Mouse (Mus musculus): Measurements from ENCODE around the gene P2rx7. TPM values are rescaled to one million over a fixed set of nuclear protein-coding genes. Genes with fewer than 3 reads are reported as not detected.
"Not testable (repeated sequence)": the region's sequence is repeated elsewhere in the genome, so short reads cannot be mapped to it uniquely, and the experiment has no call there.

P2rx7 gene
- polyA plus RNA-seq, 1 experiment from 2014 or later, result 1.8 TPM

- Histone ChIP-seq H3K9me3 (no peaks in the 10 kb centered on the region), H3K4me3 (no peak overlapping the region), H3K27ac (no peak overlapping the region), H3K9ac (no peak overlapping the region), H3K36me3 (no peaks in the 10 kb centered on the region), H3K4me2 (no peak overlapping the region), H3K4me1 (no peaks in the 10 kb centered on the region), H3K27me3 (no peaks in the 10 kb centered on the region)
- ATAC-seq (ENCODE audit: insufficient number of reproducible peaks, insufficient read depth, low FRiP score, low TSS enrichment, low read depth), result no peak
- WGBS, result 84% methylated on average over 15 of the region's 15 CpGs
These were observed 25.5 kb downstream of the P2rx7 start for GRCm38 (mm10) chr5:122668981-122669897.

GRCm38 (mm10) chr5:122671641-122672040, 27.9 kb downstream of the P2rx7 start:
- H3K27me3 ChIP-seq; H3K4me2 ChIP-seq; H3K9ac ChIP-seq; H3K36me3 ChIP-seq; H3K4me1 ChIP-seq; H3K4me3 ChIP-seq; H3K9me3 ChIP-seq; ATAC-seq (ENCODE audit: insufficient number of reproducible peaks, insufficient read depth, low FRiP score, low TSS enrichment, low read depth); H3K27ac ChIP-seq: not testable (repeated sequence)
- WGBS, result 81% methylated on average over 7 of the region's 7 CpGs

- Histone ChIP-seq H3K4me1 (no peaks in the 10 kb centered on the region), H3K4me2 (no peak overlapping the region), H3K4me3 (no peak overlapping the region), H3K27me3 (no peaks in the 10 kb centered on the region), H3K9ac (no peak overlapping the region), H3K9me3 (no peaks in the 10 kb centered on the region), H3K36me3 (no peaks in the 10 kb centered on the region), H3K27ac (no peak overlapping the region)
- no peak for ATAC-seq (ENCODE audit: insufficient number of reproducible peaks, insufficient read depth, low FRiP score, low TSS enrichment, low read depth)
- WGBS, result 80% methylated on average over 5 of the region's 5 CpGs
These were observed 28.6 kb downstream of the P2rx7 start for GRCm38 (mm10) chr5:122672298-122672697.

GRCm38 (mm10) chr5:122676002-122676401, 32.3 kb downstream of the P2rx7 start:
- H3K27ac ChIP-seq, result no peak overlapping the region
- H3K9me3 ChIP-seq, result no peaks in the 10 kb centered on the region; the same call in 1 of the 2 replicates
- no peak for ATAC-seq (ENCODE audit: insufficient number of reproducible peaks, insufficient read depth, low FRiP score, low TSS enrichment, low read depth)
- no peaks in the 10 kb centered on the region for H3K27me3 ChIP-seq
- 77% methylated on average over 8 of the region's 8 CpGs for WGBS
- no peak overlapping the region for H3K9ac ChIP-seq
- H3K4me2 ChIP-seq, result no peak overlapping the region
- H3K36me3 ChIP-seq, result no peaks in the 10 kb centered on the region
- H3K4me1 ChIP-seq, result no peaks in the 10 kb centered on the region
- no peak overlapping the region for H3K4me3 ChIP-seq

GRCm38 (mm10) chr5:122677983-122678382, 34.3 kb downstream of the P2rx7 start:
- Histone ChIP-seq H3K27me3 (no peaks in the 10 kb centered on the region), H3K9me3 (no peaks in the 10 kb centered on the region; the same call in 1 of the 2 replicates), H3K9ac (no peak overlapping the region), H3K4me2 (no peak overlapping the region), H3K36me3 (no peaks in the 10 kb centered on the region), H3K4me1 (no peaks in the 10 kb centered on the region), H3K4me3 (no peak overlapping the region), H3K27ac (no peak overlapping the region)
- ATAC-seq (ENCODE audit: insufficient number of reproducible peaks, insufficient read depth, low FRiP score, low TSS enrichment, low read depth), result no peak
- 88% methylated on average over 9 of the region's 9 CpGs for WGBS

- no peaks in the 10 kb centered on the region for H3K27me3 ChIP-seq
- WGBS, result 87% methylated on average over 8 of the region's 8 CpGs
- H3K4me2 ChIP-seq, result no peak overlapping the region
- no peak overlapping the region for H3K27ac ChIP-seq
- H3K4me1 ChIP-seq, result no peaks in the 10 kb centered on the region
- no peak overlapping the region for H3K9ac ChIP-seq
- H3K36me3 ChIP-seq, result no peaks in the 10 kb centered on the region
- H3K9me3 ChIP-seq, result no peaks in the 10 kb centered on the region; the same call in 1 of the 2 replicates
- H3K4me3 ChIP-seq, result no peak overlapping the region
- no peak for ATAC-seq (ENCODE audit: insufficient number of reproducible peaks, insufficient read depth, low FRiP score, low TSS enrichment, low read depth)
These were observed 36.2 kb downstream of the P2rx7 start for GRCm38 (mm10) chr5:122679881-122680280.

- H3K9ac ChIP-seq, result no peak overlapping the region
- no peaks in the 10 kb centered on the region; the same call in 1 of the 2 replicates for H3K9me3 ChIP-seq
- no peaks in the 10 kb centered on the region for H3K4me1 ChIP-seq
- no peak overlapping the region for H3K4me3 ChIP-seq
- no peak overlapping the region for H3K4me2 ChIP-seq
- no peak for ATAC-seq (ENCODE audit: insufficient number of reproducible peaks, insufficient read depth, low FRiP score, low TSS enrichment, low read depth)
- no peaks in the 10 kb centered on the region for H3K36me3 ChIP-seq
- 83% methylated on average over 12 of the region's 12 CpGs for WGBS
- no peak overlapping the region for H3K27ac ChIP-seq
- H3K27me3 ChIP-seq, result no peaks in the 10 kb centered on the region
These were observed 37.6 kb downstream of the P2rx7 start for GRCm38 (mm10) chr5:122681276-122681675.

GRCm38 (mm10) chr5:122683926-122684325, 40.2 kb downstream of the P2rx7 start:
- Histone ChIP-seq H3K9me3 (no peaks in the 10 kb centered on the region; the same call in 1 of the 2 replicates), H3K4me2 (no peak overlapping the region), H3K4me3 (no peak overlapping the region), H3K4me1 (no peaks in the 10 kb centered on the region), H3K36me3 (no peaks in the 10 kb centered on the region), H3K27ac (no peak overlapping the region; the same call in 1 of the 2 replicates), H3K27me3 (no peaks in the 10 kb centered on the region), H3K9ac (no peak overlapping the region)
- WGBS, result 74% methylated on average over 10 of the region's 10 CpGs
- ATAC-seq (ENCODE audit: insufficient number of reproducible peaks, insufficient read depth, low FRiP score, low TSS enrichment, low read depth), result no peak

- H3K27me3 ChIP-seq, result no peaks in the 10 kb centered on the region
- H3K9me3 ChIP-seq, result no peaks in the 10 kb centered on the region
- H3K4me1 ChIP-seq, result no peaks in the 10 kb centered on the region
- no peak overlapping the region for H3K4me2 ChIP-seq
- WGBS, result 60% methylated on average over 4 of the region's 4 CpGs
- H3K27ac ChIP-seq, result no peak overlapping the region
- no peaks in the 10 kb centered on the region for H3K36me3 ChIP-seq
- ATAC-seq (ENCODE audit: insufficient number of reproducible peaks, insufficient read depth, low FRiP score, low TSS enrichment, low read depth), result no peak
- H3K9ac ChIP-seq, result no peak overlapping the region
- no peak overlapping the region for H3K4me3 ChIP-seq
These were observed 43.7 kb downstream of the P2rx7 start for GRCm38 (mm10) chr5:122687391-122687790.

- H3K9ac ChIP-seq, result no peak overlapping the region
- H3K4me2 ChIP-seq, result no peak overlapping the region
- no peak overlapping the region for H3K27ac ChIP-seq
- 89% methylated on average over 7 of the region's 7 CpGs for WGBS
- H3K4me3 ChIP-seq, result no peak overlapping the region
- no peak for ATAC-seq (ENCODE audit: insufficient number of reproducible peaks, insufficient read depth, low FRiP score, low TSS enrichment, low read depth)
- no peaks in the 10 kb centered on the region for H3K9me3 ChIP-seq
- peaks cover 4% of the 10 kb centered on the region; the same call in 1 of the 2 replicates for H3K4me1 ChIP-seq
- no peaks in the 10 kb centered on the region for H3K36me3 ChIP-seq
- H3K27me3 ChIP-seq, result no peaks in the 10 kb centered on the region
These were observed 45.4 kb downstream of the P2rx7 start for GRCm38 (mm10) chr5:122689153-122689552.

GRCm38 (mm10) chr5:122690486-122690885, 46.8 kb downstream of the P2rx7 start:
- H3K27me3 ChIP-seq, result no peaks in the 10 kb centered on the region
- no peak overlapping the region for H3K4me2 ChIP-seq
- no peaks in the 10 kb centered on the region for H3K9me3 ChIP-seq
- peaks cover 4% of the 10 kb centered on the region; the same call in 1 of the 2 replicates for H3K4me1 ChIP-seq
- no peak overlapping the region for H3K4me3 ChIP-seq
- no peak overlapping the region for H3K9ac ChIP-seq
- 39% methylated on average over 6 of the region's 6 CpGs for whole genome bisulfite sequencing
- no peak overlapping the region for H3K27ac ChIP-seq
- no peak for ATAC-seq (ENCODE audit: insufficient number of reproducible peaks, insufficient read depth, low FRiP score, low TSS enrichment, low read depth)
- H3K36me3 ChIP-seq, result no peaks in the 10 kb centered on the region
